In the genomic region with DNA sequence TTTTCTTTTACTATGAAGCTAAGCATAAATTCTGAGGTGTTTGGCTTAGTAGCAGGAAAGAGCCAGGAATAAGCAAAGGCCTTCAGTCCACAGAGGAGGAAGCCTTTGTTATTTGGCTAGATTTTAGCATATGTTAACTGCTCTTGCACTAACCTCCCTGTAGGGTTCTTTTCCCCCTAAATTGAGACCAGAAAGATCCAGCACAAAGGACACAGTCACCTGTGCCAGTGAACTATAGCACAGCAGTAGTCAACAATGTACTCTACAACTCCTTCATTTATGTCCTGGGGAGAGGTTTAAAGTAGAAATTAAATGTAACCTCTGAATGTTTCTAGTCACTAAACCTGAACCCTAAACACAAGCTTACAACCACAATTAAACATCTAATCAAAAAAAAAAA, we compare ENCODE assay signal across 14 mouse cellular contexts.
"Had no signal": no experiment of that assay in that cellular context is flagged by ENCODE, and none has a peak within 500 bp of the region (broad histone marks: within the 10 kb centered on the region; RNA-seq: fewer than 3 reads in every experiment).

No protein-coding gene starts in this region.

- H3K36me3 ChIP-seq: liver, embryonic 13.5 days had no signal

- H3K4me1 ChIP-seq: liver, embryonic 13.5 days had no signal

- H3K27ac ChIP-seq: kidney, postnatal 0 days; layer of hippocampus, adult 2 months; left cerebral cortex, adult 2 months; liver, embryonic 13.5 days had no signal

- H3K27me3 ChIP-seq: liver, embryonic 13.5 days had no signal

- H3K9ac ChIP-seq: liver, embryonic 13.5 days had no signal

- H3K4me3 ChIP-seq: layer of hippocampus, adult 2 months; left cerebral cortex, adult 2 months; liver, embryonic 13.5 days had no signal

- DNase-seq: kidney, postnatal 25 days; layer of hippocampus, postnatal 36 days; liver, embryonic 13.5 days; lung, adult 2 months; lung, postnatal 14 days; lung, postnatal 4 days; midbrain, embryonic 14.5 days; right cerebral cortex, postnatal 25 days; spleen, adult 18-20 months; thymus, adult 18-20 months; thymus, postnatal 36 days had no signal
